Mouse (Mus musculus) cortical plate, adult 2 months (tissue): ENCODE results near the gene Rnf222.

Experiments
- CTCF ChIP-seq: fragments of 200-500 bp; IDR thresholded peaks from 2 replicates; pipeline ENCODE4 v1.5.1; 2011; ENCODE audit warnings: mild to moderate bottlenecking, control low read depth, low read length; ENCODE audit not compliant: insufficient read depth; ENCODE audit errors: extremely low read depth
- POLR2A ChIP-seq: fragments of 200-500 bp; IDR thresholded peaks from 2 replicates; pipeline ENCODE4 v1.6.1; 2011; ENCODE audit warnings: mild to moderate bottlenecking, low read length, control low read depth; ENCODE audit not compliant: insufficient read depth; ENCODE audit errors: extremely low read depth

DNA sequence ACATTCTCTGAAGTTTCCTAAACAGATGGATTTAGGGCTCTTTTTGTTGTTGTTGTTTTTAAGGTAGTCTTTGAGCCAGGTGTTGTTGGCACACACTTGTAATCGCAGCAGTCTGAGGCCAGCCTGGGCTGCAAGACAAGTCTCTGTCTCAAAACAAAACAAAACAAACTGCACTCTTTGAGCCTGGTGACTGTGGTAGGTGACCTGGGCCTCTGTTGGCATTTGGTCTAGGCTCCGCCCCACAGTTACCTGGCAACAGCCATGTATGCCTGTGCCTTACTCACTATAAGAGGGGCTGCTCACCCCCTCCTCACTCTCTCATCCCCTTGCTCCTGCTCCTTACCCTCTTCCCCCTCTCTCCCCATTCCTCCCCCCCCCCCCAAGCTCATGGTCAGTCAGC lies 26.1 kb upstream of the Rnf222 start:
- no peak for TF ChIP-seq POLR2A
- TF ChIP-seq CTCF: no peak
